Mouse (Mus musculus): ENCODE measurements around the gene Clec2i. TPM values are rescaled to one million over a fixed set of nuclear protein-coding genes. Genes with fewer than 3 reads are reported as not detected.

Clec2i gene
- total and polyA plus RNA-seq, 3 experiments = not detected

DNA sequence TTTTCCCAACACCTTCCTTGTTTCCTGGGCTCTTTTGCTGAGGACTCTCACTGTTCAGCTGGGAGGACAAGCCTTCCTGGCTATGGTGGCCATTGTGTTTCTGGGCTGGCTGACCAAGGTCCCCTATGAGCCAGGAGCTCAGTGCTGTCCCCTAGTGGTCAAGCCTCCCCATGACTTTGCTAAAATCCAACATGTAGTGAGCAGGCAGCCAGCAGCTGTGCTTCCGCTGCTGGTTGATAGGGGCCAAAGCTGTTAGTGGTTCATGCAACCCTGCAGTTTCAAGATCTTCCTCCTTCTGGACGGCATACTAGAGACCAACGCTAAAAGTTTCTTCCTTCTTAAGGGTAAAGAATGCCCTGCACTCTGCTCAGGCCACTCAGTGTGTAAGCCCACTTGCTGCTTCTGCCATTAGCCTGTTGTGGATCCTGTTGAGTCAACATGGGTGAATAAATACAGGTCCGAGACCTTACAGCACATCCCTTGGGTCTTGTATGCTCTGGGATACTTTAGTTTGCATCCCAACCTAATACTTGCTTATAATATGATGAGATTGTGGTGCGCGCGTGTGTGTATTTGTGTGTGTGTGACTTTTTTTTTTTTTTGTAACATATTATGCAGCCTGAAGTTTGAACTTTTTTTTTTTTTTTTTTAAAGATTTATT is 41.9 kb upstream of the Clec2i start (continued):
- TF ChIP-seq RCOR1 (IDR thresholded peaks at IDR 0.05; ENCODE audit: low read depth, low read length) = peak; percentile 28
- no peak for TF ChIP-seq CHD2 (IDR thresholded peaks at IDR 0.05; ENCODE audit: low read length)
- no peak for TF ChIP-seq MAZ (IDR thresholded peaks at IDR 0.05; ENCODE audit: low read depth, low read length)
- peak; percentile 55 for TF ChIP-seq GATA1 (IDR thresholded peaks at IDR 0.05; ENCODE audit: low read depth, low read length)

DNA sequence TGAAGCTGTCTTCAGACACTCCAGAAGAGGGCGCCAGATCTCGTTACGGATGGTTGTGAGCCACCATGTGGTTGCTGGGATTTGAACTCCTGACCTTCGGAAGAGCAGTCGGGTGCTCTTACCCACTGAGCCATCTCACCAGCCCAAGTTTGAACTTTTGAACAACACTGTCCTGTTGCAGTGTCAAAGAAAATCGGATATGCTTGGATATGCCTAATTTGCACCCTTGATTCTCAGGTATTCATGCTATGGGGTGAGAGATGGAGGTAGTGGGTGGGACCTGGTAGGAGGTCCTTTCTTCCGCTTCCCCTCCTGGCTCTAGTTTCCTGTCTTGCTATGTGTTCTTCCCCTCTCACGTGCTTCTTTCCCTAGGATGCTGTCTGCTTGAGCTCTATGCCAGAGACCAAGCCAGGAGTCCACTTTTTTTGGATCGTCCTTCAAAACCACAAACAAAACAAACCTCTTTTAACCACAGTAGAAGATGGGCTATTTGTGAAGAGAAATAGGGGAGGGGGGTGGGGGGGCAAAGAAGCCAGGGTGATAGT is 41.3 kb upstream of the Clec2i start:
- DNase-seq (ENCODE audit: low read depth, low spot score) = peak; percentile 76
- peaks cover 4 to 20% of the 10 kb centered on the region in 2 experiments; a peak in 3 of 4 replicates for H3K4me1 ChIP-seq (ENCODE audit: control insufficient read depth in 1 of 2, insufficient read depth in 2 of 2, low read length in 2 of 2)
- H3K9ac ChIP-seq (ENCODE audit: control insufficient read depth, low read depth, low read length, poor library complexity, severe bottlenecking) = peak overlapping the region; percentile 53
- peaks cover 0 to 15% of the 10 kb centered on the region in 2 experiments; a peak in 2 of 4 replicates for H3K36me3 ChIP-seq (ENCODE audit: control insufficient read depth in 1 of 2, insufficient read depth in 2 of 2, low read length in 2 of 2)
- H3K27me3 ChIP-seq (ENCODE audit: control insufficient read depth in 1 of 2, insufficient read depth in 2 of 2, low read length in 2 of 2) = no peaks in the 10 kb centered on the region
- no peak overlapping the region for H3K27ac ChIP-seq (ENCODE audit: control insufficient read depth, low read depth, low read length)
- no peaks in the 10 kb centered on the region for H3K9me3 ChIP-seq (replicated peaks; ENCODE audit: insufficient read depth, low read length)
- no peaks in the 10 kb centered on the region; the same call in 1 of the 2 replicates for H3K79me2 ChIP-seq (ENCODE audit: control insufficient read depth, insufficient read depth, low read length, poor library complexity)
- H3K4me3 ChIP-seq (ENCODE audit: control insufficient read depth in 1 of 2, insufficient read depth in 1 of 2, low read depth in 2 of 2, low read length in 2 of 2) = peak overlapping the region; percentile 51
- TF ChIP-seq ETS1 (IDR thresholded peaks at IDR 0.05; ENCODE audit: low read depth, low read length) = 0 out of 2 replicates have a peak, but pooled peaks have one; percentile 14
- no peak for TF ChIP-seq MAFK (IDR thresholded peaks at IDR 0.05; ENCODE audit: borderline replicate concordance, low read depth, low read length)
- TF ChIP-seq TCF12 (IDR thresholded peaks at IDR 0.05; ENCODE audit: low read depth, low read length) = no peak
- TF ChIP-seq POLR2AphosphoS2 (IDR thresholded peaks at IDR 0.05; ENCODE audit: low read length) = no peak
- TF ChIP-seq CTCF (IDR thresholded peaks at IDR 0.05 in 2 of 3, conservative IDR thresholded peaks at IDR 0.05 in 1 of 3; ENCODE audit: control insufficient read depth in 1 of 3, insufficient read depth in 1 of 3, low read depth in 2 of 3, low read length in 3 of 3, poor library complexity in 1 of 3, severe bottlenecking in 1 of 3) = no peak
- TF ChIP-seq MYC (IDR thresholded peaks at IDR 0.05; ENCODE audit: low read depth, low read length) = peak; percentile 69
- TF ChIP-seq SMC3 (IDR thresholded peaks at IDR 0.05; ENCODE audit: low read depth, low read length) = no peak
- TF ChIP-seq HCFC1 (IDR thresholded peaks at IDR 0.05; ENCODE audit: low read depth, low read length) = peak; percentile 30; the same call in 1 of the 2 replicates
- TF ChIP-seq MXI1 (IDR thresholded peaks at IDR 0.05; ENCODE audit: low read depth, low read length) = peak; percentile 56
- TF ChIP-seq ZKSCAN1 (IDR thresholded peaks at IDR 0.05; ENCODE audit: low read depth, low read length) = no peak
- TF ChIP-seq GATA1 (IDR thresholded peaks at IDR 0.05; ENCODE audit: low read depth, low read length) = no peak
- no peak for TF ChIP-seq CHD1 (IDR thresholded peaks at IDR 0.05; ENCODE audit: low read depth, low read length)
- TF ChIP-seq TBP (IDR thresholded peaks at IDR 0.05; ENCODE audit: low read depth, low read length) = no peak
- no peak for TF ChIP-seq ZC3H11A (IDR thresholded peaks at IDR 0.05; ENCODE audit: low read depth, low read length)
- TF ChIP-seq USF2 (IDR thresholded peaks at IDR 0.05; ENCODE audit: borderline replicate concordance in 1 of 2, insufficient read depth in 1 of 2, low read depth in 1 of 2, low read length in 2 of 2) = no peak
- TF ChIP-seq POLR2A (IDR thresholded peaks at IDR 0.05; ENCODE audit: control insufficient read depth in 1 of 2, insufficient read depth in 1 of 2, low read depth in 1 of 2, low read length in 2 of 2, poor library complexity in 1 of 2) = no peak
- TF ChIP-seq NELFE (IDR thresholded peaks at IDR 0.05; ENCODE audit: low read depth, low read length) = no peak
- no peak for TF ChIP-seq MAZ (IDR thresholded peaks at IDR 0.05; ENCODE audit: low read depth, low read length)
- TF ChIP-seq USF1 (IDR thresholded peaks at IDR 0.05; ENCODE audit: low read depth, low read length) = peak; percentile 58; the same call in 1 of the 2 replicates
- no peak for TF ChIP-seq ZMIZ1 (IDR thresholded peaks at IDR 0.05; ENCODE audit: low read depth, low read length)
- TF ChIP-seq BHLHE40 (IDR thresholded peaks at IDR 0.05; ENCODE audit: borderline replicate concordance, low read depth, low read length) = peak; percentile 87; the same call in 1 of the 2 replicates
- peak; percentile 47; the same call in 1 of the 2 replicates for TF ChIP-seq ELF1 (IDR thresholded peaks at IDR 0.05; ENCODE audit: low read depth, low read length)
- no peak for TF ChIP-seq KAT2A (conservative IDR thresholded peaks at IDR 0.05; ENCODE audit: low read depth, low read length)
- no peak for TF ChIP-seq POLR2AphosphoS5 (IDR thresholded peaks at IDR 0.05; ENCODE audit: borderline replicate concordance, low read depth, low read length)
- no peak for TF ChIP-seq RCOR1 (IDR thresholded peaks at IDR 0.05; ENCODE audit: low read depth, low read length)
- TF ChIP-seq MAX (IDR thresholded peaks at IDR 0.05; ENCODE audit: low read length) = peak; percentile 67
- TF ChIP-seq ZNF384 (IDR thresholded peaks at IDR 0.05; ENCODE audit: low read depth, low read length) = 0 out of 2 replicates have a peak, but pooled peaks have one; percentile 47
- TF ChIP-seq SIN3A (IDR thresholded peaks at IDR 0.05; ENCODE audit: low read length) = no peak
- no peak for TF ChIP-seq GABPA (IDR thresholded peaks at IDR 0.05; ENCODE audit: low read depth, low read length)
- no peak for TF ChIP-seq JUND (IDR thresholded peaks at IDR 0.05; ENCODE audit: low read depth, low read length)
- TF ChIP-seq UBTF (IDR thresholded peaks at IDR 0.05; ENCODE audit: borderline replicate concordance, insufficient read depth, low read depth, low read length) = no peak
- TF ChIP-seq E2F4 (IDR thresholded peaks at IDR 0.05; ENCODE audit: borderline replicate concordance, low read depth, low read length) = no peak
- no peak for TF ChIP-seq TAL1 (IDR thresholded peaks at IDR 0.05; ENCODE audit: low read length)
